Mouse (Mus musculus): ENCODE data around the gene Ccdc175.

DNA sequence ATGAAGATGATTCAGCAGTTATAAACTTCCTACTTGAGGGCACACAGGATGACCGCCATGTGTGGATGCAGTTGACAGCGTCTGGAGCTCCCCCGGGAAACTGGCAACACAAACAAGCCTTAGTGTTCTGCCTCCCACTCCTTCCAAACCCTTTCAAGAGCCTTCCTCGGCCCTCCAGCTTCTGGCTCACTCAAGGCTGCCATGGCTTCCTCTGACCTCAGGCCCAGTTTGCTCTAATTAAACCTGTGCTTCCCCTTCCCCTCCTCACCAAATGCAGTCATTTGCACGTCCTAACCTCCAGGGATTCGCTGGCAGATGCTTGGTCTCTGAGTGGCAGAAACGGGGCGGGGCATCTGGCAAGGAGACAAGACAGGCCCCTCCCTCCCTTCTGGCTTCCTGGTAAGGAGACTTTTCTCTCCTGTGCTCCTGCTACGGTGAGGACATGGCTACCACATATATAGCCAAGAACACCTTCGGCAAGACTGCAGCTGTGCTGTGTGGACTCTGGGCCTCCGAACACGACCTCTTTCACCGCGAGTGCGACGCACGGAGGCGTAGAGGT lies 13.2 kb upstream of the Ccdc175 start:
- no peak for TF ChIP-seq CTCF (IDR thresholded peaks at IDR 0.05; ENCODE audit: borderline replicate concordance, insufficient read depth, low read length)
- no peak for TF ChIP-seq POLR2A (IDR thresholded peaks at IDR 0.05; ENCODE audit: low read depth, low read length)

All from embryonic fibroblast, embryonic 13.5 days (primary cell).